Mouse (Mus musculus): ENCODE results near the gene Mmel1. TPM values are rescaled to one million over a fixed set of nuclear protein-coding genes. Genes with fewer than 3 reads are reported as not detected.

Mmel1 gene
- polyA plus RNA-seq, 1 experiment from 2014 or later = 0.34 TPM

Other genes starting within 250 kb of the Mmel1 start
- gene Prdm16, start 232.7 kb upstream of the Mmel1 start, polyA plus RNA-seq (2015; fragmentation: Nextera tagmentation; extraction: Ambion mirVana) = 16.4 and 17.7 TPM in 2 replicates
- not detected in 2 replicates for gene Actrt2, start 201.7 kb upstream of the Mmel1 start, polyA plus RNA-seq (2015; fragmentation: Nextera tagmentation; extraction: Ambion mirVana)
- 0.10 TPM in 1 of 2 replicates, not detected in the other for gene Ttc34, start 32.1 kb upstream of the Mmel1 start, polyA plus RNA-seq (2015; fragmentation: Nextera tagmentation; extraction: Ambion mirVana)
- 32.0 and 37.2 TPM in 2 replicates for gene Fam213b, start 29.6 kb downstream of the Mmel1 start, polyA plus RNA-seq (2015; fragmentation: Nextera tagmentation; extraction: Ambion mirVana)
- 3.0 and 3.6 TPM in 2 replicates for gene Tnfrsf14, start 59.0 kb downstream of the Mmel1 start, polyA plus RNA-seq (2015; fragmentation: Nextera tagmentation; extraction: Ambion mirVana)
- gene Hes5, start 91.3 kb downstream of the Mmel1 start, polyA plus RNA-seq (2015; fragmentation: Nextera tagmentation; extraction: Ambion mirVana) = 1.8 and 2.5 TPM in 2 replicates
- 34.2 and 36.1 TPM in 2 replicates for gene Pank4, start 94.5 kb downstream of the Mmel1 start, polyA plus RNA-seq (2015; fragmentation: Nextera tagmentation; extraction: Ambion mirVana)
- 19.9 and 21.2 TPM in 2 replicates for gene Plch2, start 187.2 kb downstream of the Mmel1 start, polyA plus RNA-seq (2015; fragmentation: Nextera tagmentation; extraction: Ambion mirVana)
- gene Pex10, start 197.4 kb downstream of the Mmel1 start, polyA plus RNA-seq (2015; fragmentation: Nextera tagmentation; extraction: Ambion mirVana) = 23.3 and 26.0 TPM in 2 replicates
- 194 and 205 TPM in 2 replicates for gene Rer1, start 216.8 kb downstream of the Mmel1 start, polyA plus RNA-seq (2015; fragmentation: Nextera tagmentation; extraction: Ambion mirVana)
- gene Morn1, start 217.0 kb downstream of the Mmel1 start, polyA plus RNA-seq (2015; fragmentation: Nextera tagmentation; extraction: Ambion mirVana) = 3.0 and 3.9 TPM in 2 replicates

All from intestine, embryonic 15.5 days (tissue).